Mouse (Mus musculus) gastrocnemius, adult 2 months (tissue): ENCODE results near the gene Fndc3a. TPM values are rescaled to one million over a fixed set of nuclear protein-coding genes. Genes with fewer than 3 reads are reported as not detected.

Experiments
- DNase-seq: peaks from one replicate; pipeline ENCODE4 v3.0.0; 2022
- H3K27ac ChIP-seq: fragments of 200-600 bp; 2 replicates; pipeline ENCODE4 v1.8.1; 2022; ENCODE audit warnings: mild to moderate bottlenecking
- H3K4me3 ChIP-seq: fragments of 200-600 bp; 2 replicates; pipeline ENCODE4 v1.8.1; 2022; ENCODE audit warnings: mild to moderate bottlenecking, moderate library complexity
- CTCF ChIP-seq: fragments of 200-600 bp; IDR thresholded peaks from 2 replicates; pipeline ENCODE4 v1.8.1; 2022; ENCODE audit warnings: antibody characterized with exemption, mild to moderate bottlenecking, moderate library complexity
- intact Hi-C: fragments of 180-260 bp; cut with DNase I; formaldehyde crosslinking; loops from one replicate; pipeline ENCODE4 v1.15.1; 2025
- total RNA-seq, 2 experiments: library from RNA; stranded (reverse); gene quantifications; 2 replicates each; pipeline ENCODE4 v1.2.3; 2021

The Fndc3a gene
- total RNA-seq, 2 experiments from 2014 or later = 7.5 to 8.5 TPM

DNA sequence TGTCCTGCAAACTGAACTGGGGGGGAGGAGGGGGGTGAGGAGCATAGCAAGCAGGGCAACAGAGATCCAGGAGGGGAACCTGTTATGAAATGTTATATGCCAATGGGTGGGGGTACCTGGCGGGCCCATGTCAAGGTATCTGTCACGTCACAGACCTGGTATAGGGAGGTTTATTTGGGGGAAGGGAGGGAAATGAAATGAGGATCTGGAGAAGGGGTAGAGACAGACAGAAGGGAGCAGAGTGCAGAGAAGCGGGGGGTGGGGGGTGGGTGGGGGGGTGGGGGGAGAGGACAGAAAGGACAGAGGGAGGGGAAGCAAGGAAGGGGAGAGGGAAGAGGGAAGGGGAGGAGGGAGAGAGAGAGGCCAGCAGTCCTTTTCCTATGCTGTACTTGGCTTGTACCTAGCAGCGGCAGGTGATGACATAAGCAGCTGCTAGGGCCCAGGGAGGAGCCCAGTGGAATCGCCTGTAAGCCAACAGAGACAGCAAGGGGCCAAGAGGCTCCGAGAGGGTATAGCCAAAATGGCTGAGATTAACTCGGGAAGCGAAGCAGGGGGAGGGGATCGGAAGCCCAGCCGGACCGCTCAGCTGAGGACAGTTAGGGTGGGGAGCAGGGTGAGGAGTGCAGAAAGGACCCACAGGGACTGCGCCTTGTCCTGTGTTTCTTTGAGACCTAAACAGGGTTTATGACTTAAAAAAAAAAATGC, 203.6 kb downstream of the Fndc3a start:
- H3K4me3 ChIP-seq = peak overlapping the region; percentile 47
- intact Hi-C loops = no loop called here
- no peak for DNase-seq
- H3K27ac ChIP-seq = no peak overlapping the region
- TF ChIP-seq CTCF = no peak

DNA sequence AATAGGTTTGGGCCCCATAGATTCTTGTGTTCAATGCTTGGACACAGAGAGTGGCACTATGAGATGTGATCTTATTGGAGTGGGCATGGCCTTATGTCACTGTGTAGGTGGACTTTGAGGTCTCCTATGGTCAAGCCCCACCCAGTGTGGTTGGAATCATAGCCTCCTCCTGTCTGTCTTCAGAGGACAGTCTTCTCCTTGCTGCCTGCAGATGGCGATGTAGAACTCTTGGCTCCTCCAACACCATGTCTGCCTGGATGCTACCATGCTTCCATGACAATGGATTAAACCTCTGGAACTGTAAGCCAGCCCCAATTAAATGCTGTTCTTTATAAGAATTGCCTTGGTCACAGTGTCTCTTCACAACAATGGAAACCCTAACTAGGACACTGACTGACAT, 204.8 kb downstream of the Fndc3a start:
- H3K4me3 ChIP-seq = no peak overlapping the region
- intact Hi-C loops = no loop called here
- no peak overlapping the region for H3K27ac ChIP-seq
- TF ChIP-seq CTCF = no peak
- no peak for DNase-seq

DNA sequence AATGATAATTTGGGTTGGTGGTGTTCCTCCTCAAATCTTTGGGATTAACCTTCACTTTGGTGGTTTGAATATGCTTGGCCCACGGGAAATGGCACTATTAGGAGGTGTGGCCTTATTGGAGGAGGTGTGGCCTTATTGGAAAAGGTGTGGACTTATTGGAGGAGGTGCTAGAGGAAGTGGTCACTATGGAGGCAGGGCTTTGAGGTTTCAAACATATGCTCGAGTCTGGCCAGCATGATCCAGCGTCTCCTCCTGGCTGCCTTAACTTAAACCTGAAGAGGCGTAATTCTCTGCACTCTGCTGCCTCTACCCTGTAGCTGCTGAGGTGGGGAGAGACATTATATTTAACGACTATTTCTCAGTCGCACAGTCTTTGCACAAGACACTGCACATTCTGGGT, 206.6 kb downstream of the Fndc3a start:
- no peak for DNase-seq
- no peak overlapping the region for H3K27ac ChIP-seq
- TF ChIP-seq CTCF = no peak
- H3K4me3 ChIP-seq = no peak overlapping the region
- intact Hi-C loops = no loop called here

DNA sequence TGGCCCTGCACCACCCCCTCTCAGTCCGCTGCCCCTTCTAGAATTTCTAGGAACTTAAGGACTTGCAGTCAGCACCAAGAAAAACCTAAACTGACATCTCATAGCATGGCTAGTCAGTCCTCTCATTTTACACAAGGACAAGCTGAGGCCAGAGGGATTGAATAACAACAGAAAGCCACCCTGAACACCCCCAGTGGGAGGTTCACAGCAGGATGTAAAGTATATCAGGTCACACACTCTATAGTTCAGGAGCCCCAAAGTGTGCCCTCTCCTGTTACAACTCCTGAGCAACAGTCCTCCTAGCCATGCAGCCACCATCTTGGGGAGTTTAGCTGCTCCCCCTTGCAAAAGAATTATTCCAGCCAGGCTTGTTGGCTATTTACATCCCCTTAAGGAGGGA, 216.0 kb downstream of the Fndc3a start:
- TF ChIP-seq CTCF = no peak
- Histone ChIP-seq H3K4me3 (no peak overlapping the region), H3K27ac (no peak overlapping the region)
- intact Hi-C loops = no loop called here
- no peak for DNase-seq

DNA sequence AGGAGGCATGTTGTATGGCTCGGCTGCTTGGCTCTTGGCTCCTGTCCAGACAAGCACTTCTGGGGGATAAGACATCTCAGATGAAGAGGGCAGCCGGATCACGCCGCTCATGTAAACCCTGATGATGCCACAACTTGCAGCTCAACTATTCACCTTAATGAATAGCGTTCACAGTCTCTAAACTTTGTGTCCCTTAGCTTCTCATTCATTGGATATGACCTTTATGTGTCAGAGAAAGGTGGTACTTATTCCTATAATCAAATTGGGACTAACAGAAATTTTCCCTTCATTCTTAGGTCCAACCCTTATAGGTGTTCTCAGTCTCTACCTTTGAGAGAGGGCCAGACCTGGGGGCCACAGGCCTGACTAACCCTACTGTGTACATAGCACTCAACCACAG, 218.1 kb downstream of the Fndc3a start, which contains the start of gene Gm9195:
TSS of gene Gm9195 (minus strand) at position 101 of the 400 bp plus-strand sequence.
- Histone ChIP-seq H3K27ac (no peak within 1 kb of the TSS), H3K4me3 (no peak within 1 kb of the TSS)
- DNase-seq = no peak
- intact Hi-C loops = no loop called here
- no peak for TF ChIP-seq CTCF

DNA sequence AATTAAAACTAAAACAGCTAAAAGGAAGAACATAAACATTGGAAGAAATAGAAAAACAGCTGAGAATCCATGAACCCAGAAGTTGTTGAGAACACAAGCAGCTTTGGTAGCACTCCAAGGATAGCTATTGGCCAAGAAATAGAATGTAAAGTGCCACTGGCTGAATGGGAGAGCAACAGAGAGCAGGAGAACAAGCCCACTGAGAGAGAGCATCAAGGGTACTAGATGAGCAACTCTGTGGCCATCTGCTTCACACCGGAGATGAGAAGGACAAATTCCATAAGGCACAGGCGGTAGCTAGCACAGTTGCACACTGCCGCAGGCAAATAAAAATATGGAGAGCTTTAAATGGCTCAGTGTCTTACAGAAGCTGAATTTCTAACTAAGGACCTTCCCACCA, 219.4 kb downstream of the Fndc3a start:
- no peak for DNase-seq
- no peak for TF ChIP-seq CTCF
- intact Hi-C loops = no loop called here
- no peak overlapping the region for H3K4me3 ChIP-seq
- H3K27ac ChIP-seq = no peak overlapping the region

Other genes starting within 250 kb of the Fndc3a start
- not detected for gene Gm9195, start 218.2 kb downstream of the Fndc3a start, total RNA-seq